Mouse (Mus musculus) skeletal muscle tissue, adult 2 months (tissue): Measurements from ENCODE around the gene Olah.
"Not testable (repeated sequence)": the region's sequence is repeated elsewhere in the genome, so short reads cannot be mapped to it uniquely, and the experiment has no call there.

Source experiments
- DNase-seq: peaks from one replicate; pipeline ENCODE4 v3.0.0-alpha.2; 2012; ENCODE audit warnings: low read depth, low spot score

The Olah gene

DNA sequence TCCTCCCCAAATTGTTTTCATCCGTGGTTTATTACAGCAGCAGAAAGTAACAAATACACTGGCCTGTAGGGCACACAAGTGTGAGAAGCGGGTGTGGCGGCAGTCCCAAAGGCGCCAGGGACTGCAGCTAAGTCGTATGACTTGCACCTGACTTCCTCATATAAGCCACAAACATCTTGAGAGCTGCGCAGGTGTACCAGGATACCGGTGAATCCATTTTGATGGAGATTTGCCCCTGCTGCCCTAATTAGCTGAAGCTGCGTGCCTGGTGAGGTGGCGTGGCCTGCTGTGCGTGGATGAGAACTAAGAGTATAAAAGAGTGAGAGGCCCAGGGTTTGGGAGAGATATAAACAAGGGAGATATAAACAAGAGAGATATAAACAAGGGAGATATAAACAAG, at the start of gene Olah:
TSS of gene Olah (minus strand) at position 101 of the 400 bp plus-strand sequence.
- not testable (repeated sequence) for DNase-seq

DNA sequence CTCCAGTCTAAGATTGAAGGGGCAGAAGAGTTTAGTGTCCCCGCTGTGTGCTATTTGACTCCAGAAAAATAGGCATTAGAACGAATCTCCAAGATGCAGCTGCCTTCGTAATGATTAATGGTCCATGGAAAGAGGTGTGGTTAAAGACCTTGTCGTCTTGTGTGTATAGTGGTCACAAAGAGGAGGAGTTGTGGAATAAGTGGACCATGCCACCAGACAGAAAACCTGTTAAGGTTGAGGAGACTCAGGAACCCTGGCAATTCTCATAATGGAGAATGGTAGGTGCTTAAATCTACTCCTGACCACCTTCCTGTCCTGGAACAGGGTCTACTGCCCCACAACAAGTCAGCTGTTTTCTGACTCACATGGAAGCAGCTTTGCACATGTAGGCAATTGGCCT, 49.0 kb upstream of the Olah start:
- DNase-seq: no peak

DNA sequence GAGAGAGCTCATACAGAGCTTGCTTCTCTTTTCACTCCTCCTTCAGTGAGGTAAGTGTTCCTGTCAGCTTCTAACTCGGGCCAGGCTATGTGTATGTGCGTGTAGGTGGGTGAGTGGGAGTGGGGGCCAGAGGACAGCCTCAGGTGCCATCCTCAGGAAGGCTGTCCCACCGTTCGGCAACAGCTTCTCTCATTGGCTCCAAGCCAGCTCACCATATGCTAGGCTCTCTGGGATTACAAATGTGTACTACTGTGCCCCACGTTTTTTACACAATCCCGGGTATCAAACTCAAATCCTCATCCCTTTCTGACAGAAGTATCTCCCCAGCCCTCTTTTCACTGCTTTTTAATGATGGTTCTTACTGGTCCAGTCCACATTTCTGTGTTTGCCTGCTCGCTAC, 47.2 kb upstream of the Olah start:
- DNase-seq: no peak

DNA sequence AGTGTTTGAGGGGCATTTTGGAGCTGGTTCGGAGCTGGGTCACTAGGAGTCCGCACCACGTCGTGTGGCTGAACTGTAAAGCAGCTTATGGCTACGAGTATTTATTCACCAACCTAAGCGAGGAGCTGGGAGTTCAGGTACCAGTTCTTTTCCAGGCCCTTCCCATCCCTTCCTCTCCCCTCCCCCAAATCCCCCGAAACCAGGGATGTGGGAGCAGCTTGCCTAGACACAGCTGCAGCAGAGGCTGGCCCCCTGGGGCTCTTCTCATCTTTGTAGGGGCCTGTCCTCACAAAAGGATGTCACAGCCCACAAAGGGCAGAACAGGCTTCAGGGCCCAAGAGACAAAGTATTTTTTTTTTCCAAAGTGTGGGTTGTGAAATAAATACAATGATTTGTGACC, 40.9 kb upstream of the Olah start:
- no peak for DNase-seq

DNA sequence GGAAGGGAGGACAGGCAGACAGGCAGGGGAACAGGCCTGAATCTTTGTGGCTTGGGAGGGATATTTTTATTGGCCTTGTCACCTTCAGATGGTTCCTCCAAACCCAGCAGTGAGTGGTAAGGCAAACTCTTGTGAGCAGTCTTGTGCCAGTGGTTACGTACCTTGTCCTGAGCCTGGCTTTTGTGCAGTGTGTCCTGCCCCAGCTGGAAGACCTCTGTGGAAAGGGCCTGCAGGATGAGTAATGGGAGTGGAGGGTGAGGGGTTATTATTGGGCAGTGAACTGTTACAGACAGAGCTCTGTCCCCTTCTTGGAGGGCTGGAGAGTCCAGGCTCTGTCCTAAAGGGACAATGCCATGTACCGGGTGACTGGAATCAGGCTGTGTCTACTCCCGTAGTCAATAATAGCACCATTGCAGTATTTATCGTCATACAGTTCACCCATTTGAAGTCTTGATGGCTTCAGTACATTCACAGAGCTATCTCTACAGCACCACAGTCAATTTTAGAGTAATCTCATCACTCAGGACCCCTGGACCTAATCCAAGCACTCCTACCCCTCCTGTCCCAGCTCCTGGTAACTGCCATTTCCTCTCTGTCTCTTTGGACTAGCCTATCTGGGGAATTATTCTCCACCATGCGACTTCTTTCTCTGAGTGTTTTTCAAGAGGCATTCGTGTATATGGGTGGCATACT, 38.5 kb upstream of the Olah start:
- no peak for DNase-seq

DNA sequence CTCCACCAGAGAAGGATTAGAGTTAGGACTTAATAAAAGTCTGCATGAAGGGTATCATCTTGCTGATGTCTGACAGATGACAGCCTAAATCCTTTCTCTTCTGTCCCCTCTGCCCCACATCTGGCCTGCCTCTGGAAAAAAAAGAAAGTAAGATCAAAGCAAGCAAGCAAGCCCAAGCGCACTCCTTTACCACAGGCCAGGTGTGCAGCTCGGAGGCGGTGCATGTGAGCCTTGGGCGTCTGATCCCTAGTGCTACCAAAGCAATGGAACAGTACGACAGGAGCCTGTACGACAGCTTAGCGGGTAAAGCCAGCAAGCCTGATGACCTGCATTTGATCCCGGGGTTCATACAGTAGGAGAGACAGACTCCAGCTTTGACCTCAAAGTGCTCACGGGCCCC, 33.9 kb upstream of the Olah start:
- DNase-seq: no peak

DNA sequence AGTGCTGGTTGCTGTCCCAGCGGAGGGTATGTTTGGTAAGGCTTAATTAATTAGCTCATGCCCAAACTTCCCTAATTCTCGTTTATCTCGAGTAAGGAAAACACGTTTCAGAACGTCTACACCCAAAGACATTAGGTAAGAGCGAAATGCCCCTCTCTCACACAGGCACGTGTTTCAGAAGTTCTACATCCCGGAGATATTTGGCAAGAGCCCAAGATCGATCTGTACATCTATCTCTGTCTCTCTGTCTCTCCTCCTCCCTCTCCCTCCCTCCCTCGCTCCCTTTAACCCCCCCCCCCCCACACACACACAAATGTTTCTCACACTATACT, 27.5 kb upstream of the Olah start:
- DNase-seq: no peak

DNA sequence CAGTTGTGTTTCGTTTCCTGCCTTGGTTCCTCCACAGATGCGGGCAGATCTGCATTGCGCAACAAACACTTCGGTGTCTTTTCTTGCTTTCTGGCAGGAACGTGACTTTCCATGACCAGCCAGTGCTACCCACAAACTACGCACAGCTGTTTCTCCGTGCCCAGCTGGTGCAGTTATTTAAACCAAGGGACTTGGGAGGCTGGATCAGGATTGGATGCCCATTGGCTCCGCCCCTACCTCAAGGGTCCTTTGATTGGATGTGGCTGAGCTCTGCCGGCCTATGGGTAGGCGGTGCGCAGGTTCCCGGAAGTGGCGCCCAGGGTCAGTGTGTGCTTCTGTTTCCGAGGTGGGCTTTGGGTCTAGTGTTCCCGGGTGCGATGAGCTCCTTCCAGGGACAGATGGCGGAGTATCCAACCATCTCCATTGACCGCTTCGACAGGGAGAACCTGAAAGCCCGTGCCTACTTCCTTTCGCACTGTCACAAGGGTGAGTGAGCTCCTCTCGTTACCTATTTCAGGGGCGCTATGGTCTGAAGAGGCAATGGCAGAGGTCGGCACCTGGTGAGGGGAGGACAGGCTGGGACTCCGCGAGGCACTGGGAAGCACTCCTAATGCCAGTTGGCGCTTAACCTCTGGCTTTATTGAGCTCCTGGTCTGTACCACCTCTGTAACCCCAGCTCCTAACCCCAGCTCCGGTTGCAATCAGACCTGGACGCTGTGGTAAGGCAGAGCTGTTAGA, 27.0 kb upstream of the Olah start, which contains the start of gene Dclre1c:
TSS of gene Dclre1c (plus strand) at position 291 of the 738 bp plus-strand sequence.
- DNase-seq: peak; percentile 90

DNA sequence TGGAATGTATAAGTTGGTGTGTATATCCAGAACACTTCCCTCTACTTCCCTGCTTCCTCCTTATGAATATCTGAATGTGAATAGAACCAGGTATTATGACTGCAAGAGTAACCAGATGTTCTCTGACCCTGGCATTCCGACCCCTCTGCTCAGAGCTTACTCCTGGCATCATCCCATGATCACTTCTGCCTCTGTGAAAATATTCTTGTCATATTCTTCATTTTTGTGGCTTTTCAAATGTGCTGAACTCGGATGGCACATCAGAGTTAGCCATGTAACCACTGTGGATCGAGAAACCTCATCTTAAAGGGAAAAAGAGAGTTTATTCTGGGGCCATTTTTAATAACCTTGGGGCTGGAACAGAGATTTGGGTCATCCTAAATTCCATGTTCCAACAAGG, 25.5 kb upstream of the Olah start, which contains the start of gene Meig1:
TSS of gene Meig1 (minus strand) at position 101 of the 400 bp plus-strand sequence.
- no peak for DNase-seq

DNA sequence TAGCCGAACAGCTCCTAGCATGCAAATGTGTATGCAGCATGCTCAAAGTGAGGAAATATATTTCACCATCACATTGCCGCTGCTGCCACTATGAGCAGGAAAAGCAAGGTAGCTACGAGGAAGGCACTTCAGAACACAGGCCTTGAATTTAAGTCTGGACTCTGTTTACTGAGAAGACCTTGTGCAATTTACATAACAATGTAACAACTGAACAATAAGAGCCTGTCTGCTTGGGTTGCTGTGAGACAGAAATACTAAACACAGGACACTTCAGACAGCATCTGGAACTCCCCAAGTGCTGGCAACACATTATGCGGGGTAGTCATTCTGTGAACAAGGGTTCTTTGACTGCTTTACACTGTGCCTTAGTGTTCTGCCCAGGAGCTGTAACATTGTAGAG, 23.1 kb upstream of the Olah start:
- no peak for DNase-seq

DNA sequence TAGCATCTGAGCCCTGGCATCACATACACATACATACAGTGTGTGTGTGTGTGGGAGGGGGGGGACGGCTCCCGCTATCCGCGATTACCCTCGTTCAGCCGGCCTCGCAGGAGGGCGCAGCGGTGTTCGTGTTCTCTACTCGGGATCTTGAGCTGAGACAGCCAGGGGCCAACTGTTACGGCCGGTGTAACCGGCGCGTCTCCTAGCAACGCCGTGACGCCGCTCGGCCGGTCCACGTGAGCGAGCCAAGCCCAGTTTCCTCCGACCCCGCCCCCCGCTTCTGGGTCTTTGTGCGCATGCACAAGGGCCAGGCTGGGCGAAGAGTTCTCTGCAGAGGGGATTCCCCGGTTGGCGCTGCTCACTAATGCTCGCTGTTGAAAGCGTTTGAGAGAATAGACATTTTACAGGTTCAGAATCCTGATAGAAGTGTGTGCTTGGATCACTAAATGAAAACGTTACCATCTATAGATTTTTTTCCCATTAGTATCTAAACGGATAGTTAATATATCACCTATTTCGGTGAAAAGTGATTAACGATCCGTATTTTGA, 21.9 kb upstream of the Olah start:
- peak; percentile 94 for DNase-seq

DNA sequence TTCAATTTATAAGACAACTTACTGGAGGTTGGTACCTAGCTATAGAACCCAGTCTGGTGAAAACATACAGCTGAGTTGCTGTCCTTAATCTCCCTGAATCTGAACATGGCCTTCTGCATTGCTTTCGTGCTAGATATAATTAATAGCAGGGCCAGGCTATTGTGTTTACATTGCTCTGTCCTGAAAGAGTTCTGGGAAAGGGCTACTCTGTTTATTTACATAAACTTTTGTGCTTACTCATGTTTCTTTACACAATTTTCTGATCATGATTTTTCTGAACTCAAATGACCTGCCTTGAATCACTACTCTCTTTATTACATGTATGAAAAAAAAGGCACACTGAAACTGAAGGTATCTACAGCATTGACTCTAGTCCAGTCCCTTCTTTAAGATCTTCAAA, 18.7 kb upstream of the Olah start:
- DNase-seq: no peak

DNA sequence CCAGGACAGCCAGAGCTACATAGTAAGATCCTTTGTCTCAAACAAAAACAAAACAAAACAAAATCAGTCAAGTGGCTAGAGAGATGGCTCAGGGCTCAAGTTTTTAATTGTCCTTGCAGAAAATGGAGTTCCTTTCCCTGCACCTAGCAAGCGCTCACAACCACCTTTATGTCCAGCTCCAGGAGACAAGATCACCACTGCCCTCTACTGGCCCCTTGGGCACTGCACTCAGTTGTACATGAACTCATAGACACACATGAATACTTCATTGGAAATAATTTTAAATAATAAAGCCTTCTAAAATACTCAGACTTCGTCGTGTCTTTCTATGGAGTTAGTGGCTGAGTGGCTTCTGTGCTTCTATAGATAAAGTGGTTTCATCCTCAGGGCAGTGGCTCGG, 17.2 kb upstream of the Olah start:
- no peak for DNase-seq

DNA sequence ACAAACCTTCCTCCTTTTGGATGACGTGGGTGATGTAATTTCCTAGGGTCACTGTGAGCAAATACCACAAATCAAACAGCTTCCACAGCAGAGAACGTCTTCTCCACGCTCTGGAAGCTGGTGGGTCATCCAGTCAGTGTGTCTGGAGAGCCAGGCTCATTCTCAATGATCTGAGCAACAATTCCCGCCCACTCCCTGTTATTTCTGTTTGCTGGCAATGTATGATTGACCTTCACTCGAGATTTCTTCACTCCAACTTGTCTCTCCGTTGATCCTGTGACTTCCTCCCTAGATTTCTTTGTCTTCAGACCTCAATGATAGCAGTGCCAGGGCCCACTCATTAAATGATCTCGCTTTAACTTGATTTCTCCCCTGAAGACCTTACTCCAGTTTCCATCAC, 10.7 kb upstream of the Olah start:
- DNase-seq: no peak

DNA sequence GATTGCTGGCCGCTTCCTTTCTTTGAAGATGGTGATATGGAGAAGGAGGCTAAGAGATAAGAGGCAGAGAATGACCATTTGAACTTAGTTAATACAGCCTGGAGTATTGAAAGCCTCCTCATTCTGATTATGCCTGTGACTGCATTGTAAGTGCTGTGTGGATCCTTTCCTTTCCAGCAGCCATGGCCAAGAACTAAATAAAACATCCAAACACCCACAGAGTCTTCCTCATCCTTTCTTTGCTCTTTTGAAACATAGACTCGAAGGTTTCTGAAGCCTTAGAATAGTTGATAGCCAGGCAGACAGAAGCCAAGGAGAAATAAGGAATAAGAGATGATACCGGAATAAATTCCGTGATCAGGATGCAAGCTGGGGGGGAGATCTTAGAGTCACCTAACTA, 9.0 kb upstream of the Olah start:
- DNase-seq: no peak

DNA sequence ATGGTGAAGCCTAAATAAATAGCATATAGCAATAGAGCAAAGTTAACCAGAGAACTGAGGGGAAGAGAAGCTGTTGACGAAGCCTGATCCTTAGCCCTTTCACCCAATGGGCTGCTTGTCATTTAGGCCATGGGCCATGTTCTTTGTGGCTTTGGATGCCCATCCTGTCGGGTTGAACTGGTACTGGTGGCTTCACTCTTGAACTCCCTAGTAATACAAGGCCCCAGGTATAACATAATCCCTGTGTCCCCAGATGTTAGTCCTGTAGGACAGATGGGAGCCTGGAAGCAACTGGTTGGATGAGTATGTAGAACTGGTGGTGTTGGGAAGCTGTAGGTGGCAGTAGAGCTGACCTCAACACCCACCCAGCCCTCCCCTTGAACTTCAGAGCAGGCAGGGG, 5.1 kb downstream of the Olah start:
- DNase-seq: no peak

DNA sequence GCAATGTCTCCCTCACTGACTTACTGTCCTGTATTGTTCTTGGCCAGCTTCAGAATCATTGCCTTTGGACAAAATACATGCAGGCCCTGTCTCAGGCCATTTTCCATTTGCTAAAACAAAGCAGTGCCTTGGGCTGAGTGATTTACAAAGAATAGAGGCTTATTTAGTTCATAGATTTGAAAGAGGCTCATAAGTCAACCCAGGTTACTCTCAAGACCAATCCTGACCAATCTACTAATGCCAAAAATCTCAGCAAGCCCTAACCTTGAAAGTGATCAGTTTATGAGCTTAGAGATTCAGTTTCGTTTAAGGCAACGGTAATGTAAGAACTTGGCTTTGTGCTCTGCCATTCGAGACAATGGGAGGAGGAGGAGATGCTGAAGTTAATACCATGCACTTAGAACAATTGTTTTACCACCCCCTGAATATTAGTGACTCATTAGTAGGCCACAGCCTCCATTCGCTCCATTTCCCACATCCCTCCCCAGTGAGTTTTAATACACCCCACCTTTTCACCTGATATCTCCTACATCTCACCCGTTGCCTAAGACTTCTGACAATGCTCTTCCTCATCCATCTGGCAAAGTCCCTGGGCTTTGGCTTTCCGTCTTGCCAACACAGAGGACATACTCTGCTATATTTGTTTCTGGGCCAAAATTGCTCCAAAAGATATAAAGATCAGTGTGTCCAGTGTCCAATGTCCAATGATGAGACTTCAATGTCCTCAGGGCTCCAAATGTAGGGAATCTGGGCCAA, 9.7 kb downstream of the Olah start:
- no peak for DNase-seq

DNA sequence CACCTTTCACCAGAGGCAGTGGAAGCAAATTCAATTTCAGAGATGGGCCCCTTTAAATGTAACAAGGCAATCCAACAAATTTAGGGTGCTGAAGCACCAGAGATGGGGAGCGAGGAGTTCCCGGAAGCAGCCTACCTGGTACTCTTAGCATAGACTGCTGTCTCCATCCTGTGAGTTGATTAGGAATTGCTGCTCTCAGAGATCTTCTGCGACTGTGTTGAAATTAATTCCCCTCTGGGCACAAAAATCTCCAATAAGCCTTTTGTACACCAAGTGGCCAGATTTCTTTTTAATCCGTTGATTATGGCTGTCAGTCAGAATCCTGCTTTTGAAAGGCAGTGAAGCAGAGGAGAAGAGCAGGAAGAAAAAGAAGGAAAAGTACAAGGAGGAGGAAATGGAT, 31.9 kb downstream of the Olah start:
- no peak for DNase-seq

DNA sequence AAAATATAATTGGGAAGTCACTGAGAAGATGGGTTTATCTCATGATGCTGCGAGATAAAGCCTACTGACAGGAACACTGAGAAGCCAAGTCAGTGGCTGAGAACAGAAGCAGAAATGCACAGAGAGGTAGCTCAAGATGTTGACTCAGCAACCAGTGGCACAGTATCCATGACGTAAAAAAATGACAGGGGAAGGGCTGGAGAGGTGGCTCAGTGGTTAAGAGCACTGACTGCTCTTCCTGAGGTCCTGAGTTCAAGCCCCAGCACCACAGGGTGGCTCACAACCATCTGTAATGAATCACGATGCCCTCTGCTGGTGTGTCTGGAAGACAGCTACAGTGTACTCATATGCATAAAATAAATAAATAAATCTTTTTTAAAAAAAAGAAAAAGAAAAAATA, 35.9 kb downstream of the Olah start:
- no peak for DNase-seq

DNA sequence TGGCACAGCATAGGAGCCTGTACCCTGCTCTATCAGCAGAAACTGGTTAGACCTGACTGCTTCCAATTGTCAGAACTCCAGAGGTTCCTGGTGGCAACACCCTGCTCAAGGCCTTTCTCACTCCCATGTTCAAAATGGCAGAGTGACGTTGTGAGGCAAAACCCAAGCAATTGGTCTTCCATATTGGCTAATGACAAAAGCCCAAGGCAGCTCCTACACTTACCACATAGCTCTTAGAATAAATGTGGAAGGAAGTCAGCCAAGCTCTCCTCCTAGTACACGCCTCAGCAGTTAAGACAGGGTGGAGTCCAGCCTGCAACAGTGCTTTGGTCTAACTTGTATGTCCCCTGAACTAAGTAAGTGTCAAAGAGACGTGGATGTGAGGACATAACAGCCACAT, 39.1 kb downstream of the Olah start:
- DNase-seq: no peak

DNA sequence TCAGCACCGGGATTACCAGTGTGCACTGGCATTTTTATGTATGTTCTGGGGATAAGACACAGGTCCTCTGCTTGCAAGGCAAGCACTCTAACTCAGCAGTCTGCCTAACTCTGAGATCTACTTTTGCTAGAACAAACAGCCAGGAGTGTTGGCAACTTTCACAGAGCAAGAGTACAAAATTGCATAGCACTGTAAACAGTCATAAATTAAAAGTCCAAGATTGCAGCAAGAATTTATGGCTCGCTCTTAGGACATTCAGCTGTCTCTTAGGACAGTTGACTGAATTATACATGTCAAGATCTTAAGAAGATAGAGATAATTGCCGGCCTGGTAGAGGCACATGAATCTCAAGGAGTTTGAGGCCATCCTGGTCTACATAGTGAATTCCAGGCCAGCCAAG, 40.7 kb downstream of the Olah start:
- no peak for DNase-seq

DNA sequence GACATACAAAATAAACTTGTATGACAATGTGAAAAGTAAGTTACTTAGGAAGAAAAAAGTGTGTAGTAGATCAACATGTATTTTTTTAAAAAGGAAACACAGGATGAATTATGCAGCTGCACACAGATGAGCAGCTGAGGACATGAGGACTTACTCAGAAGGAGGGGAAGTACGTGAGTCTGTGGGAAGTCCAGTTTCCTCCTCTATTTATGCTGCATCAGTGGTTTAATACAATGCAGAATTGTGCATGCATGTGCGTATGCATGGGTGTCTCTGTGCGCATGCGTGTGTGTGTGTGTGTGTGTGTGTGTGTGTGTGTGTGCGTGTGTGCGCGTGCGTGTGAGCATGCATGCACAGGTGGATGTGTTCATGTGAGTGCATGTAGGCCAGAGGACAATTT, 41.2 kb downstream of the Olah start:
- DNase-seq: no peak
